ENCODE assay signal across 8 mouse cellular contexts in the genomic region with DNA sequence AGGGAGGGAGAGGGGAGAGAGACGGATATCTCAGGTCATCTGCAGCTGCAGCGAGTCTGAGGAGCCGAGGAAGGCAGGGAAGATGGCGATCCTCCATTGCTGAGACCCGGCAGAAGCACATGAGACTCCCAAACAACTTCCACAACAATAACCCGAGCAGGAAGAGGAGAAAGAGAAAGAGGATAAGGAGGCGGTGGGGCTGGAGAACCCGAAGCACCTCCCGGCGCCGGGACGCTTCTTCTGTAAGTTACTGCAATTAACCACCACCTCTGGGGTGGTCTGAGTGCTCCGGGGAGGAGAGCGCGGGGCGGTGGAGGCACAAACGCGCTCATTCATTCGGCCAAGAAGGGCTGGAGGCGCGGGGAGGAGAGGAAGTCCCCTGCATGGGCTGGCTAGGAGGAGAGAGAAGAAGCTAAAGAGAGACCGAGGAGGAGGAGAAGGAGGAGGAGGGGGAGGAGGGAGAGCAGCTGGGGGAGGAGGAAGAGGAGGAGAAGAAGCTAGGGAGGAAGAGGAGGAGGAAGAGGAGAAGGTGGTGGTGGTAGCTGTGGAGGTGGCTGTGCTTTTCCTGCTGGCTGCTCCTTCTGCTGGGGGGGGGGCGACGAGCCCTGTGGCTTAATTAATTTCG. TPM values are rescaled to one million over a fixed set of nuclear protein-coding genes. Genes with fewer than 3 reads are reported as not detected.
DNase-seq lines count a peak whose midpoint lies in the region; ATAC-seq and TF ChIP-seq lines count a peak whose summit lies in the region.

No protein-coding gene starts in this region.

- H3K4me3 ChIP-seq in cerebellum, adult 2 months (replicated peaks; ENCODE audit: insufficient read depth, low read depth, low read length): peak overlapping the region; percentile 80
- H3K4me3 ChIP-seq in intestine, embryonic 14.5 days (ENCODE audit: low read depth, low read length): peak overlapping the region; percentile 85
- H3K4me3 ChIP-seq in limb, embryonic 10.5 days: peak overlapping the region; percentile 69
- H3K4me3 ChIP-seq in midbrain, embryonic 14.5 days (replicated peaks; ENCODE audit: low read depth, low read length): peak overlapping the region; percentile 87

- no peaks in the 10 kb centered on the region; the same call in 1 of the 2 replicates for H3K4me1 ChIP-seq in cerebellum, adult 2 months (ENCODE audit: control insufficient read depth, insufficient read depth, low read length)
- peaks cover 18% of the 10 kb centered on the region for H3K4me1 ChIP-seq in intestine, embryonic 14.5 days (replicated peaks; ENCODE audit: control insufficient read depth, insufficient read depth, low read length)
- H3K4me1 ChIP-seq in limb, embryonic 10.5 days: peaks cover 27% of the 10 kb centered on the region
- H3K4me1 ChIP-seq in midbrain, embryonic 14.5 days (ENCODE audit: control insufficient read depth, insufficient read depth, low read length): peaks cover 29% of the 10 kb centered on the region

- TF ChIP-seq POLR2A in cerebellum, adult 2 months (IDR thresholded peaks at IDR 0.05; ENCODE audit: borderline replicate concordance, insufficient read depth, low read length): no peak

- DNase-seq in cerebellum, adult 11 months: no peak
- DNase-seq in cerebellum, adult 2 months: peak; percentile 50 to 64
- DNase-seq in intestine, embryonic 14.5 days (ENCODE audit: low spot score): no peak
- DNase-seq in limb, embryonic 10.5 days (ENCODE audit: low spot score): peak; percentile 78
- DNase-seq in midbrain, embryonic 14.5 days: peak; percentile 78
- DNase-seq in urinary bladder, postnatal 36 days (ENCODE audit: low spot score in 2 of 2): peak; percentile 36 to 38

- no peaks in the 10 kb centered on the region; the same call in 1 of the 2 replicates for H3K27me3 ChIP-seq in cerebellum, adult 2 months (ENCODE audit: control insufficient read depth, insufficient read depth, low read length)
- no peaks in the 10 kb centered on the region for H3K27me3 ChIP-seq in intestine, embryonic 14.5 days (replicated peaks; ENCODE audit: control insufficient read depth, insufficient read depth, low read length)
- H3K27me3 ChIP-seq in limb, embryonic 10.5 days (ENCODE audit: low read depth, poor library complexity, severe bottlenecking): no peaks in the 10 kb centered on the region
- no peaks in the 10 kb centered on the region for H3K27me3 ChIP-seq in midbrain, embryonic 14.5 days (ENCODE audit: control insufficient read depth, insufficient read depth, low read length)

- H3K9ac ChIP-seq in intestine, embryonic 14.5 days (ENCODE audit: low read length): peak overlapping the region; percentile 84
- H3K9ac ChIP-seq in midbrain, embryonic 14.5 days (replicated peaks; ENCODE audit: low read length): peak overlapping the region; percentile 98

- peak; percentile 40 for ATAC-seq in cerebellum, adult (ENCODE audit: insufficient number of reproducible peaks, low FRiP score, low TSS enrichment)
- ATAC-seq in frontal cortex, adult (ENCODE audit: low TSS enrichment): peak; percentile 60
- peak; percentile 44; the same call in 1 of the 2 replicates for ATAC-seq in intestine, embryonic 14.5 days (replicated peaks; ENCODE audit: low FRiP score, low TSS enrichment, low read depth)
- ATAC-seq in midbrain, embryonic 14.5 days (ENCODE audit: low FRiP score, low TSS enrichment): peak; percentile 21

- TF ChIP-seq CTCF in cerebellum, adult 2 months (IDR thresholded peaks at IDR 0.05; ENCODE audit: borderline replicate concordance, insufficient read depth, low read depth, low read length): no peak

- peak overlapping the region; percentile 70 for H3K27ac ChIP-seq in cerebellum, adult 2 months (ENCODE audit: insufficient read depth, low read length)
- peak overlapping the region; percentile 97 for H3K27ac ChIP-seq in intestine, embryonic 14.5 days (ENCODE audit: low read depth)
- H3K27ac ChIP-seq in limb, embryonic 10.5 days: peak overlapping the region; percentile 95
- peak overlapping the region; percentile 99 for H3K27ac ChIP-seq in midbrain, embryonic 14.5 days (replicated peaks; ENCODE audit: low read depth, low read length)

- H3K4me2 ChIP-seq in intestine, embryonic 14.5 days (ENCODE audit: low read length): peak overlapping the region; percentile 91
- H3K4me2 ChIP-seq in midbrain, embryonic 14.5 days (ENCODE audit: low read length): peak overlapping the region; percentile 82

- no peaks in the 10 kb centered on the region for H3K9me3 ChIP-seq in intestine, embryonic 14.5 days (ENCODE audit: control insufficient read depth, low read length)
- H3K9me3 ChIP-seq in limb, embryonic 10.5 days (replicated peaks): no peaks in the 10 kb centered on the region
- no peaks in the 10 kb centered on the region for H3K9me3 ChIP-seq in midbrain, embryonic 14.5 days (ENCODE audit: control insufficient read depth, low read length)

- WGBS in cerebellum, adult 2 months: 2% methylated on average over 24 of the region's 25 CpGs
- WGBS in intestine, embryonic 14.5 days: under 1% methylated on average over 24 of the region's 25 CpGs
- WGBS in limb, embryonic 10.5 days: 1% methylated on average over 23 of the region's 25 CpGs
- WGBS in midbrain, embryonic 14.5 days: under 1% methylated on average over 24 of the region's 25 CpGs

- H3K36me3 ChIP-seq in intestine, embryonic 14.5 days (ENCODE audit: control insufficient read depth, insufficient read depth, low read length): no peaks in the 10 kb centered on the region
- H3K36me3 ChIP-seq in limb, embryonic 10.5 days: peaks cover 6% of the 10 kb centered on the region
- H3K36me3 ChIP-seq in midbrain, embryonic 14.5 days (ENCODE audit: control insufficient read depth, insufficient read depth, low read length): no peaks in the 10 kb centered on the region

RNA-seq across cellular contexts. Expression of gene Zfp462, which starts 3.3 kb away (rescaled TPM):
- 15.9 and 17.5 TPM in 2 replicates for polyA plus RNA-seq in cerebellum, adult 2 months (2012; rRNA removed)
- polyA plus RNA-seq in intestine, embryonic 14.5 days (2014; fragmentation: Nextera tagmentation; extraction: Ambion mirVana): 3.5 and 5.1 TPM in 2 replicates
- polyA plus RNA-seq in limb, embryonic 10.5 days (2016; fragmentation: Nextera tagmentation; extraction: Ambion mirVana): 9.8 and 10.3 TPM in 2 replicates
- polyA plus RNA-seq in midbrain, embryonic 14.5 days (2014; fragmentation: Nextera tagmentation; extraction: Ambion mirVana): 19.6 and 25.6 TPM in 2 replicates

Comparison
In these comparisons a context has a peak if more than half of its experiments do, and no peak if none do; other contexts are left out.
1. DNase-seq: peak in cerebellum, adult 2 months (2 of 2), limb, embryonic 10.5 days (single experiment), midbrain, embryonic 14.5 days (single experiment) and urinary bladder, postnatal 36 days (2 of 2); none in cerebellum, adult 11 months (single experiment) and intestine, embryonic 14.5 days (single experiment).
2. Peak in every context shown above with its lines, with median percentiles within 50 percentile points of each other: ATAC-seq, H3K27ac ChIP-seq and H3K4me3 ChIP-seq.